Mouse (Mus musculus) erythroblast, embryonic 14.5 days (primary cell): ENCODE results near the gene Nuak2. TPM values are rescaled to one million over a fixed set of nuclear protein-coding genes. Genes with fewer than 3 reads are reported as not detected.

Source experiments
- H3K27me3 ChIP-seq: 2 replicates; pipeline ENCODE4 v1.6.1; 2012; ENCODE audit warnings: inconsistent platforms; ENCODE audit not compliant: control insufficient read depth
- H3K36me3 ChIP-seq: 2 replicates; pipeline ENCODE4 v1.6.1; 2012; ENCODE audit warnings: mild to moderate bottlenecking, inconsistent platforms; ENCODE audit not compliant: control insufficient read depth
- H3K4me1 ChIP-seq: 2 replicates; pipeline ENCODE4 v1.6.1; 2012; ENCODE audit warnings: inconsistent platforms; ENCODE audit not compliant: control insufficient read depth
- H3K4me3 ChIP-seq: replicated peaks from 2 replicates; pipeline ENCODE3; 2012; ENCODE audit warnings: moderate library complexity, mild to moderate bottlenecking, inconsistent platforms
- H3K9me3 ChIP-seq: 2 replicates; pipeline ENCODE4 v1.6.1; 2012; ENCODE audit warnings: low read length, inconsistent platforms, mixed read lengths; ENCODE audit not compliant: control insufficient read depth
- GATA1 ChIP-seq: IDR thresholded peaks from 2 replicates; pipeline ENCODE4 v1.6.1; 2012; ENCODE audit warnings: low read length, inconsistent platforms, mixed read lengths
- TAL1 ChIP-seq: IDR thresholded peaks from 3 replicates; pipeline ENCODE4 v1.6.1; 2012; ENCODE audit warnings: low read length, inconsistent platforms, mixed read lengths
- polyA plus RNA-seq: library from polyadenylated mRNA; stranded (reverse); fragments of >175 nt; gene quantifications from 2 replicates; pipeline ENCODE4 v1.2.3, GENCODE M21; 2012

Gene Nuak2
- polyA plus RNA-seq, 1 experiment = not detected

DNA sequence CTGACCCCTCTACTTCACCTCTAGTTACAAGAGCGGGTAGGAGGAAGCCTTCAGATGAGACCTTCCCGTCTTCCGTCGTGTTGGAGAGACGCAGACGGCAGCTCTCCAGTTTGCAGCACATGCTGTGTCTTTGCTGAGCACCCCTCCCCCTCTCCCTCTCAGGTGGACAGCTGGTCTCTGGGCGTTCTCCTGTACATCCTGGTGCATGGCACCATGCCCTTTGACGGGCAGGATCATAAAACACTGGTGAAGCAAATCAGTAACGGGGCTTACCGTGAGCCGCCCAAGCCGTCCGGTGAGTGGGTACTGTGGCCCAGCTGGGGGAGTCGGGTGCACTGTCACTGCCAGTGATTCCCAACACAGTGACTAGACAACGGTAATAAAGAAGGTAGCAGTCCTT is 14.5 kb downstream of the Nuak2 start:
- TF ChIP-seq GATA1 (no peak), TAL1 (no peak)
- Histone ChIP-seq H3K27me3 (peaks cover 2% of the 10 kb centered on the region; the same call in 1 of the 2 replicates), H3K9me3 (no peaks in the 10 kb centered on the region), H3K36me3 (peaks cover 7% of the 10 kb centered on the region; the same call in 1 of the 2 replicates), H3K4me3 (no peak overlapping the region), H3K4me1 (peaks cover 19% of the 10 kb centered on the region)

GRCm38 (mm10) chr1:132331283-132331682 is 15.4 kb downstream of the Nuak2 start:
- no peak overlapping the region for H3K4me3 ChIP-seq
- no peaks in the 10 kb centered on the region for H3K9me3 ChIP-seq
- TF ChIP-seq GATA1 (no peak), TAL1 (no peak)
- peaks cover 7% of the 10 kb centered on the region; the same call in 1 of the 2 replicates for H3K36me3 ChIP-seq
- peaks cover 2% of the 10 kb centered on the region; the same call in 1 of the 2 replicates for H3K27me3 ChIP-seq
- peaks cover 22% of the 10 kb centered on the region for H3K4me1 ChIP-seq

DNA sequence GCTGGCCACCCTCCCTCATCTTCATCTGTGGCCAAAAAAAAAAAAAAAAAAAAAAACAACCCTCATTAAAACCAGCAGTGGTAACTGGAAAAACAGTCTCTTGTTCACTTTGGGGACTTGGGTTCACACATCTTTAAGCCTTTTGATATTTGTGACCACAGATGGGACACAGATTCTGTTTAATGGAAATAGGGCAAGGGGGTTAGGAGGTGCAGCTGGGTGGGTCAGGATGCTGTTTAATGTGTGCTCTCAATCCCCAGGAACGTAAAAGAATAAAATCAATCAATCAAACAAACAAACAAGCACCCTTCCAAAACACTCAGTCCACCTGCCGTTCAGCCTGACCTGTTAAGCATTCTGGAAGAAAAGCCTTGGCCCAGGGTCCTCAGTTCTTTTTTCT is 17.3 kb downstream of the Nuak2 start:
- peaks cover 7% of the 10 kb centered on the region for H3K27me3 ChIP-seq
- peaks cover 22% of the 10 kb centered on the region for H3K4me1 ChIP-seq
- no peak for TF ChIP-seq TAL1
- no peak for TF ChIP-seq GATA1

DNA sequence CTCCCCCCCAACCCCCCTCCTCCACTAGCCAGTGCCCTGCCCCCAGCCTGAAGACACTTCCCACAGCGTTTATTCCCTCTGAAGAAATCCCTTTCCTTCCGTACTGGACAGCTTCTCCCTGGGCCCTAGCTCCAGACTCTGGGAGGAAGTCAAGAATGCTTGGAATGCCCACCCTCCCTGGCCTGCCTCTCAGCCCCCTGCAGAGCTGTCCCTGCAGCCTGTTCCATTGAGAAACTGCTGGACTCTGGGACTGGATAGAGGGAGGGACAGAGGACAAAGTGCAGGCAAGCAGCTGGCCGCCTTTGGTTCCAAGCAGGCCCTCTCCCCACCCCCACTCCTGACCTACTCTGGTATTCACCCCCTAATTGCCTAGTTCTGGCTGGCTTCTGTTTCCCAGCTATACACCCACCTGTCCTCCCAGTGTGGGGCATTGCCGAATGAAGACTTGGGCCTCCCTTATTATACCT is 17.8 kb downstream of the Nuak2 start:
- no peaks in the 10 kb centered on the region for H3K9me3 ChIP-seq
- H3K27me3 ChIP-seq = peaks cover 9% of the 10 kb centered on the region
- peaks cover 22% of the 10 kb centered on the region for H3K4me1 ChIP-seq
- TF ChIP-seq GATA1 (no peak), TAL1 (no peak)
- peaks cover 7% of the 10 kb centered on the region; the same call in 1 of the 2 replicates for H3K36me3 ChIP-seq
- H3K4me3 ChIP-seq = no peak overlapping the region

More for the DNA sequence above, 17.3 kb downstream of the Nuak2 start:
- H3K4me3 ChIP-seq = no peak overlapping the region
- H3K36me3 ChIP-seq = peaks cover 7% of the 10 kb centered on the region; the same call in 1 of the 2 replicates
- H3K9me3 ChIP-seq = no peaks in the 10 kb centered on the region

GRCm38 (mm10) chr1:132334178-132334801 is 18.4 kb downstream of the Nuak2 start:
- Histone ChIP-seq H3K27me3 (peaks cover 9% of the 10 kb centered on the region), H3K4me1 (peaks cover 22% of the 10 kb centered on the region), H3K4me3 (no peak overlapping the region), H3K36me3 (peaks cover 7% of the 10 kb centered on the region; the same call in 1 of the 2 replicates), H3K9me3 (no peaks in the 10 kb centered on the region)
- no peak for TF ChIP-seq GATA1
- TF ChIP-seq TAL1 = no peak

- Histone ChIP-seq H3K4me1 (peaks cover 22% of the 10 kb centered on the region), H3K36me3 (peaks cover 6% of the 10 kb centered on the region; the same call in 1 of the 2 replicates), H3K4me3 (no peak overlapping the region), H3K27me3 (peaks cover 7% of the 10 kb centered on the region), H3K9me3 (no peaks in the 10 kb centered on the region)
- no peak for TF ChIP-seq TAL1
- TF ChIP-seq GATA1 = no peak
Observed at GRCm38 (mm10) chr1:132335378-132335965, 19.5 kb downstream of the Nuak2 start.

- peaks cover 22% of the 10 kb centered on the region for H3K4me1 ChIP-seq
Observed at GRCm38 (mm10) chr1:132336921-132337320, 21.0 kb downstream of the Nuak2 start.

GRCm38 (mm10) chr1:132338027-132338660 is 22.2 kb downstream of the Nuak2 start:
- no peaks in the 10 kb centered on the region for H3K9me3 ChIP-seq

More at GRCm38 (mm10) chr1:132336921-132337320, 21.0 kb downstream of the Nuak2 start:
- TF ChIP-seq GATA1 (no peak), TAL1 (no peak)
- Histone ChIP-seq H3K4me3 (no peak overlapping the region), H3K9me3 (no peaks in the 10 kb centered on the region), H3K27me3 (peaks cover 7% of the 10 kb centered on the region), H3K36me3 (peaks cover under 1% of the 10 kb centered on the region; the same call in 1 of the 2 replicates)

More at GRCm38 (mm10) chr1:132338027-132338660, 22.2 kb downstream of the Nuak2 start:
- H3K36me3 ChIP-seq = no peaks in the 10 kb centered on the region
- no peak overlapping the region for H3K4me3 ChIP-seq
- peaks cover 22% of the 10 kb centered on the region for H3K4me1 ChIP-seq
- H3K27me3 ChIP-seq = peaks cover 7% of the 10 kb centered on the region
- TF ChIP-seq TAL1 (no peak), GATA1 (no peak)
